Mouse (Mus musculus): ENCODE measurements around the gene Cfap97d1. TPM values are rescaled to one million over a fixed set of nuclear protein-coding genes. Genes with fewer than 3 reads are reported as not detected.

Gene Cfap97d1
- polyA plus RNA-seq, 1 experiment from 2014 or later, result not detected

- Histone ChIP-seq H3K36me3 (replicated peaks; ENCODE audit: control insufficient read depth, insufficient read depth, low read depth, low read length) (no peaks in the 10 kb centered on the region), H3K4me2 (ENCODE audit: low read depth, low read length) (no peak overlapping the region), H3K9ac (replicated peaks; ENCODE audit: low read length) (no peak overlapping the region), H3K4me3 (ENCODE audit: low read depth, low read length) (no peak overlapping the region), H3K4me1 (ENCODE audit: control insufficient read depth, insufficient read depth, low read length) (no peaks in the 10 kb centered on the region), H3K27ac (replicated peaks; ENCODE audit: low read depth, low read length) (no peak overlapping the region), H3K9me3 (replicated peaks; ENCODE audit: control insufficient read depth, low read length) (no peaks in the 10 kb centered on the region), H3K27me3 (ENCODE audit: control insufficient read depth, insufficient read depth, low read length) (no peaks in the 10 kb centered on the region)
- DNase-seq (ENCODE audit: low spot score) (no peak), ATAC-seq (replicated peaks; ENCODE audit: insufficient number of reproducible peaks, low FRiP score, low TSS enrichment, low read depth) (no peak)
- WGBS, result 51% methylated on average over 5 of the region's 5 CpGs
Measured at GRCm38 (mm10) chr11:101998258-101998657, 14.2 kb downstream of the Cfap97d1 start.

- ATAC-seq (replicated peaks; ENCODE audit: insufficient number of reproducible peaks, low FRiP score, low TSS enrichment, low read depth), result no peak
Measured at GRCm38 (mm10) chr11:101999466-101999865, 15.4 kb downstream of the Cfap97d1 start.

GRCm38 (mm10) chr11:102004251-102004650 lies 20.2 kb downstream of the Cfap97d1 start:
- Histone ChIP-seq H3K4me1 (ENCODE audit: control insufficient read depth, insufficient read depth, low read length) (no peaks in the 10 kb centered on the region), H3K9ac (replicated peaks; ENCODE audit: low read length) (no peak overlapping the region), H3K4me2 (ENCODE audit: low read depth, low read length) (no peak overlapping the region), H3K4me3 (ENCODE audit: low read depth, low read length) (no peak overlapping the region), H3K36me3 (replicated peaks; ENCODE audit: control insufficient read depth, insufficient read depth, low read depth, low read length) (no peaks in the 10 kb centered on the region), H3K9me3 (replicated peaks; ENCODE audit: control insufficient read depth, low read length) (no peaks in the 10 kb centered on the region), H3K27me3 (ENCODE audit: control insufficient read depth, insufficient read depth, low read length) (no peaks in the 10 kb centered on the region), H3K27ac (replicated peaks; ENCODE audit: low read depth, low read length) (no peak overlapping the region)
- DNase-seq (ENCODE audit: low spot score) (no peak), ATAC-seq (replicated peaks; ENCODE audit: insufficient number of reproducible peaks, low FRiP score, low TSS enrichment, low read depth) (no peak)
- 86% methylated on average over 8 of the region's 8 CpGs for WGBS

More at GRCm38 (mm10) chr11:101999466-101999865, 15.4 kb downstream of the Cfap97d1 start:
- Histone ChIP-seq H3K9me3 (replicated peaks; ENCODE audit: control insufficient read depth, low read length) (no peaks in the 10 kb centered on the region), H3K27me3 (ENCODE audit: control insufficient read depth, insufficient read depth, low read length) (no peaks in the 10 kb centered on the region), H3K4me1 (ENCODE audit: control insufficient read depth, insufficient read depth, low read length) (no peaks in the 10 kb centered on the region), H3K9ac (replicated peaks; ENCODE audit: low read length) (no peak overlapping the region), H3K4me3 (ENCODE audit: low read depth, low read length) (no peak overlapping the region), H3K27ac (replicated peaks; ENCODE audit: low read depth, low read length) (no peak overlapping the region), H3K4me2 (ENCODE audit: low read depth, low read length) (no peak overlapping the region), H3K36me3 (replicated peaks; ENCODE audit: control insufficient read depth, insufficient read depth, low read depth, low read length) (no peaks in the 10 kb centered on the region)
- no peak for DNase-seq (ENCODE audit: low spot score)
- 56% methylated on average over 4 of the region's 4 CpGs for WGBS

- no peak overlapping the region for H3K4me2 ChIP-seq (ENCODE audit: low read depth, low read length)
- no peak for DNase-seq (ENCODE audit: low spot score)
- no peaks in the 10 kb centered on the region for H3K4me1 ChIP-seq (ENCODE audit: control insufficient read depth, insufficient read depth, low read length)
- no peak overlapping the region for H3K27ac ChIP-seq (replicated peaks; ENCODE audit: low read depth, low read length)
- no peaks in the 10 kb centered on the region for H3K27me3 ChIP-seq (ENCODE audit: control insufficient read depth, insufficient read depth, low read length)
- no peak for ATAC-seq (replicated peaks; ENCODE audit: insufficient number of reproducible peaks, low FRiP score, low TSS enrichment, low read depth)
- no peaks in the 10 kb centered on the region for H3K9me3 ChIP-seq (replicated peaks; ENCODE audit: control insufficient read depth, low read length)
- no peak overlapping the region for H3K9ac ChIP-seq (replicated peaks; ENCODE audit: low read length)
- no peaks in the 10 kb centered on the region for H3K36me3 ChIP-seq (replicated peaks; ENCODE audit: control insufficient read depth, insufficient read depth, low read depth, low read length)
- H3K4me3 ChIP-seq (ENCODE audit: low read depth, low read length), result no peak overlapping the region
- 68% methylated on average over 9 of the region's 9 CpGs for WGBS
Measured at GRCm38 (mm10) chr11:102006271-102006670, 22.2 kb downstream of the Cfap97d1 start.

GRCm38 (mm10) chr11:102006688-102007087 lies 22.6 kb downstream of the Cfap97d1 start:
- Histone ChIP-seq H3K36me3 (replicated peaks; ENCODE audit: control insufficient read depth, insufficient read depth, low read depth, low read length) (no peaks in the 10 kb centered on the region), H3K4me3 (ENCODE audit: low read depth, low read length) (no peak overlapping the region), H3K9ac (replicated peaks; ENCODE audit: low read length) (no peak overlapping the region), H3K27ac (replicated peaks; ENCODE audit: low read depth, low read length) (no peak overlapping the region), H3K4me2 (ENCODE audit: low read depth, low read length) (no peak overlapping the region), H3K27me3 (ENCODE audit: control insufficient read depth, insufficient read depth, low read length) (no peaks in the 10 kb centered on the region), H3K4me1 (ENCODE audit: control insufficient read depth, insufficient read depth, low read length) (no peaks in the 10 kb centered on the region), H3K9me3 (replicated peaks; ENCODE audit: control insufficient read depth, low read length) (no peaks in the 10 kb centered on the region)
- 91% methylated on average over 5 of the region's 5 CpGs for WGBS
- no peak for DNase-seq (ENCODE audit: low spot score)
- no peak for ATAC-seq (replicated peaks; ENCODE audit: insufficient number of reproducible peaks, low FRiP score, low TSS enrichment, low read depth)

GRCm38 (mm10) chr11:102008372-102008771 lies 24.3 kb downstream of the Cfap97d1 start:
- Histone ChIP-seq H3K27ac (replicated peaks; ENCODE audit: low read depth, low read length) (no peak overlapping the region), H3K4me3 (ENCODE audit: low read depth, low read length) (no peak overlapping the region), H3K27me3 (ENCODE audit: control insufficient read depth, insufficient read depth, low read length) (no peaks in the 10 kb centered on the region), H3K36me3 (replicated peaks; ENCODE audit: control insufficient read depth, insufficient read depth, low read depth, low read length) (no peaks in the 10 kb centered on the region), H3K4me1 (ENCODE audit: control insufficient read depth, insufficient read depth, low read length) (no peaks in the 10 kb centered on the region), H3K4me2 (ENCODE audit: low read depth, low read length) (no peak overlapping the region), H3K9ac (replicated peaks; ENCODE audit: low read length) (no peak overlapping the region), H3K9me3 (replicated peaks; ENCODE audit: control insufficient read depth, low read length) (no peaks in the 10 kb centered on the region)
- no peak for ATAC-seq (replicated peaks; ENCODE audit: insufficient number of reproducible peaks, low FRiP score, low TSS enrichment, low read depth)
- DNase-seq (ENCODE audit: low spot score), result no peak
- 89% methylated on average over 8 of the region's 8 CpGs for WGBS

GRCm38 (mm10) chr11:102008954-102009637 lies 25.0 kb downstream of the Cfap97d1 start:
- no peak overlapping the region for H3K4me2 ChIP-seq (ENCODE audit: low read depth, low read length)
- H3K4me1 ChIP-seq (ENCODE audit: control insufficient read depth, insufficient read depth, low read length), result no peaks in the 10 kb centered on the region
- no peaks in the 10 kb centered on the region for H3K9me3 ChIP-seq (replicated peaks; ENCODE audit: control insufficient read depth, low read length)
- H3K9ac ChIP-seq (replicated peaks; ENCODE audit: low read length), result no peak overlapping the region
- H3K27ac ChIP-seq (replicated peaks; ENCODE audit: low read depth, low read length), result no peak overlapping the region
- H3K36me3 ChIP-seq (replicated peaks; ENCODE audit: control insufficient read depth, insufficient read depth, low read depth, low read length), result no peaks in the 10 kb centered on the region
- ATAC-seq (replicated peaks; ENCODE audit: insufficient number of reproducible peaks, low FRiP score, low TSS enrichment, low read depth), result no peak
- no peak for DNase-seq (ENCODE audit: low spot score)
- WGBS, result 84% methylated on average over 15 of the region's 15 CpGs
- no peaks in the 10 kb centered on the region for H3K27me3 ChIP-seq (ENCODE audit: control insufficient read depth, insufficient read depth, low read length)
- no peak overlapping the region for H3K4me3 ChIP-seq (ENCODE audit: low read depth, low read length)

GRCm38 (mm10) chr11:102010140-102010539 lies 26.1 kb downstream of the Cfap97d1 start:
- no peak overlapping the region for H3K4me3 ChIP-seq (ENCODE audit: low read depth, low read length)
- DNase-seq (ENCODE audit: low spot score) (no peak), ATAC-seq (replicated peaks; ENCODE audit: insufficient number of reproducible peaks, low FRiP score, low TSS enrichment, low read depth) (no peak)
- no peak overlapping the region for H3K27ac ChIP-seq (replicated peaks; ENCODE audit: low read depth, low read length)
- no peaks in the 10 kb centered on the region for H3K27me3 ChIP-seq (ENCODE audit: control insufficient read depth, insufficient read depth, low read length)
- H3K4me1 ChIP-seq (ENCODE audit: control insufficient read depth, insufficient read depth, low read length), result no peaks in the 10 kb centered on the region
- no peaks in the 10 kb centered on the region for H3K9me3 ChIP-seq (replicated peaks; ENCODE audit: control insufficient read depth, low read length)
- H3K4me2 ChIP-seq (ENCODE audit: low read depth, low read length), result no peak overlapping the region
- 65% methylated on average over 13 of the region's 13 CpGs for WGBS
- no peak overlapping the region for H3K9ac ChIP-seq (replicated peaks; ENCODE audit: low read length)
- no peaks in the 10 kb centered on the region for H3K36me3 ChIP-seq (replicated peaks; ENCODE audit: control insufficient read depth, insufficient read depth, low read depth, low read length)

Measured in embryonic facial prominence, embryonic 11.5 days (tissue).